Mouse (Mus musculus) heart, adult 2 months (tissue): ENCODE measurements around the gene Tlk2.

Source experiments
- CTCF ChIP-seq: fragments of 200-600 bp; IDR thresholded peaks from 2 replicates; pipeline ENCODE4 v1.8.1; 2022; ENCODE audit warnings: antibody characterized with exemption, mild to moderate bottlenecking, moderate library complexity
- POLR2A ChIP-seq: fragments of 200-500 bp; IDR thresholded peaks from 2 replicates; pipeline ENCODE4 v1.6.1; 2011; ENCODE audit warnings: mild to moderate bottlenecking, low read depth, low read length, control low read depth; ENCODE audit not compliant: insufficient read depth

DNA sequence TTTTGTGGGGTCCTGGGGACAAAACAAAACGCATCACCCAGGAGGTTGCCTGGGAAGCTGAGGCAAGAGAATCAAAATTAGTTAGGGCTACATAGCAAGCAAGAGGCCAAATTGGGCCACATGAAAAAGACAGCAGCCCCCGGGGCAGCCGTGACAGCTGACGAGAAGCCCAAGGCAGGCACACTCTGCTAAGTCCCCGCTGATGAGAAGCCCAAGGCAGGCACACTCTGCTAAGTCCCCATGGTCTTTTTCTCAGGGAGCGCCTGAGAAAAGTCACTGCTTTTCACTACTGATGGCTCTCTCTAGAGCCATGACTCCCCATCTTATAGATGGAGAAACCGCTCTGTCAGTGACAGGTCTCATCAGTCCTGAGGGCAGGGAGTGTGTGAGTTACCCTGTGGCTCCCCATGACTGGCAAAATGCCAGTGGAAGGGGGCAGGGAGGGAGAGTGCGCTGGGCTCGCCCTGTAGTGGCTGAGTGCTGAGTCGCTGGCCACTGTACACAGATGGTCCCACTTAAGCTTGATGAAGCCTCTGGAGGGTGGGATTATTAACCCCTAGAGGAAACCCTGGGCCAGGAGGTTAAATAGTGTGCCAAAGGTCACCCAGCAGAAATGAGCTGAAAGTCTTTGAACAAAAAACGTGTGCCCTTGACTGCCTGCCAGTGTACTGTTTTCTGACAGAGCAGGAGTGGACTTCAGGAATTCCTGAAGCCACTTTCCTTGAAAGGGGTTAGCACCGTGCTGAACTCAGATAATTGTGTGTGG, 25.4 kb upstream of the Tlk2 start:
- TF ChIP-seq CTCF, result no peak
- no peak for TF ChIP-seq POLR2A
